Comparison of ENCODE assay signal across 8 mouse cellular contexts in the genomic region with DNA sequence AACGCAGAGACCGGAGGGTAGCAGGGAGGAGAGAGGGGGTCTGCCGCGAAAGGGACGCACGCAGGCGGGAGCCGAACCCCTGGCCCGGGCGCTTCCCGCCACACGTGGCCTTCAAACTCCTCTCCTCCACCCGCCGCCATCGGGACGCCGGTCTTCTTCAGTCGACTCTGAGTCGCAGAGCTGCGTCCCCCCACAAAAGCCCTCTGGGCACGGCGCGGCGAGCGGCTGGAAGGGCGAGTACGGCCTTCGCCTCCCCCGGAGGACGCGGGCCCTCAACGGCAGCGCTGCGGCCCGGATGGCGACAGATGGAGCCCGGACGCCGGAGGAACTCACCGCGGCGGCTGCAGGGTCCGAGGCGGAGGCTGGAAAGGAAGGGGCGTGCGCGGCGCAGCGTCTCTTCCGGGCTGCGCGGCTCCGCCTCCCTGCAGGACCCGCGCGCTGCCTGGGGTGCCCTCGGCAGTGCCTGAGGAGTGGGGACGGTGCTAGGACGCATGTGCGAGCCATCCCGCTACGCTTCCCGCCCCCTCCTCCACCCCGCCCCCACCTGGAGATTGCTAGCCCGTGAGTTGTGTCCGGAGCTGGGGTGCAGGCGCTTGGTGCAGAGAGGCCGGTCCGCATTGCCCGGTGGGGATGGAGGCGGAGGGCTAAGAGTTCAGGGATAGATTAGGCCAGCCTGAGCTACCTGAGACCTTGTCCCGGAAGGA. TPM values are rescaled to one million over a fixed set of nuclear protein-coding genes. Genes with fewer than 3 reads are reported as not detected.
DNase-seq lines count a peak whose midpoint lies in the region; ATAC-seq and TF ChIP-seq lines count a peak whose summit lies in the region.

TSS of gene RPS10-NUDT3 (minus strand) at position 352 of the 704 bp plus-strand sequence.

- H3K4me2 ChIP-seq in forebrain, embryonic 13.5 days, result peak within 1 kb of the TSS; percentile 97
- peak within 1 kb of the TSS; percentile 88 for H3K4me2 ChIP-seq in lung, embryonic 14.5 days

- peak within 1 kb of the TSS; percentile 97 to 98 for H3K4me3 ChIP-seq in ES-E14 (ENCODE audit: insufficient read depth in 1 of 2, low read depth in 1 of 2, low read length in 2 of 2, poor library complexity in 1 of 2, severe bottlenecking in 1 of 2)
- peak within 1 kb of the TSS; percentile 96 for H3K4me3 ChIP-seq in forebrain, embryonic 13.5 days
- H3K4me3 ChIP-seq in layer of hippocampus, adult 2 months, result peak within 1 kb of the TSS; percentile 95
- peak within 1 kb of the TSS; percentile 99 for H3K4me3 ChIP-seq in lung, embryonic 14.5 days (ENCODE audit: low read depth, low read length)

- H3K27me3 ChIP-seq in forebrain, embryonic 13.5 days, result no peaks in the 10 kb centered on the region
- H3K27me3 ChIP-seq in lung, embryonic 14.5 days (ENCODE audit: insufficient read depth, low read length), result no peaks in the 10 kb centered on the region

- peaks cover 48% of the 10 kb centered on the region for H3K36me3 ChIP-seq in ES-E14 (ENCODE audit: control insufficient read depth, insufficient read depth, low read length, poor library complexity, severe bottlenecking)
- peaks cover 41% of the 10 kb centered on the region for H3K36me3 ChIP-seq in forebrain, embryonic 13.5 days (ENCODE audit: poor library complexity, severe bottlenecking)
- H3K36me3 ChIP-seq in lung, embryonic 14.5 days (ENCODE audit: insufficient read depth), result peaks cover 43% of the 10 kb centered on the region

- under 1% methylated on average over 52 of the region's 72 CpGs for WGBS in forebrain, embryonic 13.5 days
- 0% methylated on average over 71 of the region's 72 CpGs for WGBS in lung, embryonic 14.5 days

- no peaks in the 10 kb centered on the region for H3K9me3 ChIP-seq in ES-E14 (ENCODE audit: control insufficient read depth, insufficient read depth, low read depth, low read length)
- no peaks in the 10 kb centered on the region for H3K9me3 ChIP-seq in forebrain, embryonic 13.5 days (replicated peaks)
- no peaks in the 10 kb centered on the region for H3K9me3 ChIP-seq in lung, embryonic 14.5 days (ENCODE audit: low read depth, low read length)

- ATAC-seq in cerebellum, adult (ENCODE audit: insufficient number of reproducible peaks, low FRiP score, low TSS enrichment), result peak; percentile 78
- ATAC-seq in forebrain, embryonic 13.5 days, result peak; percentile 98
- peak; percentile 98 for ATAC-seq in lung, embryonic 14.5 days (ENCODE audit: insufficient read depth)
- peak; percentile 90 for ATAC-seq in neutrophil, adult 5-6 weeks (ENCODE audit: extremely low read depth, insufficient number of reproducible peaks, low FRiP score, poor library complexity, severe bottlenecking)

- peaks cover 0 to 13% of the 10 kb centered on the region in 2 experiments; a peak in 3 of 4 replicates for H3K4me1 ChIP-seq in ES-E14 (ENCODE audit: control insufficient read depth in 2 of 2, insufficient read depth in 2 of 2, low read length in 2 of 2, poor library complexity in 1 of 2)
- peaks cover 43% of the 10 kb centered on the region for H3K4me1 ChIP-seq in forebrain, embryonic 13.5 days
- H3K4me1 ChIP-seq in lung, embryonic 14.5 days (ENCODE audit: insufficient read depth), result peaks cover 13% of the 10 kb centered on the region

- intact Hi-C loops in heart, postnatal 14 days (cut with DNase I), result loop anchor here (10.0 kb wide), 1 partner anchor 430 kb away; the partner anchor contains the start of gene Lemd2

- in situ Hi-C loops in ES-E14 (cut with MboI; ENCODE audit: low sequenced_read_pairs in 2 of 2, unreplicated experiment in 2 of 2), result no loop called here

- H3K9ac ChIP-seq in ES-E14 (ENCODE audit: insufficient read depth, low read depth, low read length, poor library complexity, severe bottlenecking), result peak within 1 kb of the TSS; percentile 94
- peak within 1 kb of the TSS; percentile 98 for H3K9ac ChIP-seq in forebrain, embryonic 13.5 days
- H3K9ac ChIP-seq in lung, embryonic 14.5 days, result peak within 1 kb of the TSS; percentile 98

- TF ChIP-seq CTCF in layer of hippocampus, adult 2 months (conservative IDR thresholded peaks at IDR 0.05), result peak; percentile 36; the same call in 1 of the 2 replicates
- TF ChIP-seq CTCF in lung, embryonic 14.5 days (IDR thresholded peaks at IDR 0.05; ENCODE audit: low read depth), result no peak

- H3K27ac ChIP-seq in ES-E14 (ENCODE audit: insufficient read depth, low read depth, low read length, poor library complexity, severe bottlenecking), result peak within 1 kb of the TSS; percentile 95
- peak within 1 kb of the TSS; percentile 91 for H3K27ac ChIP-seq in forebrain, embryonic 13.5 days
- H3K27ac ChIP-seq in layer of hippocampus, adult 2 months, result peak within 1 kb of the TSS; percentile 90
- peak within 1 kb of the TSS; percentile 91 for H3K27ac ChIP-seq in lung, embryonic 14.5 days (ENCODE audit: low read depth)

- DNase-seq in ES-E14 (ENCODE audit: low read depth, low spot score), result no peak
- peak; percentile 91 to 92 for DNase-seq in heart, postnatal 14 days
- peak; percentile 86 to 87 for DNase-seq in layer of hippocampus, adult 2 months (ENCODE audit: low spot score in 2 of 2)
- DNase-seq in lung, embryonic 14.5 days, result peak; percentile 97
- DNase-seq in testis, postnatal 14 days (ENCODE audit: low spot score), result peak; percentile 91

TF ChIP-seq in ES-E14, 5 proteins besides CTCF, POLR2A, EP300 and RAD21:
- TF ChIP-seq ZC3H11A (IDR thresholded peaks at IDR 0.05; ENCODE audit: borderline replicate concordance, low read depth, low read length) (no peak), HCFC1 (IDR thresholded peaks at IDR 0.05; ENCODE audit: borderline replicate concordance, insufficient read depth, low read length) (no peak), MAFK (IDR thresholded peaks at IDR 0.05; ENCODE audit: insufficient read depth, low read depth, low read length) (0 out of 2 replicates have a peak, but pooled peaks have one; percentile 18)

RNA-seq across cellular contexts. Expression of gene RPS10-NUDT3, which starts in this region (rescaled TPM):
- not detected in 2 replicates for total RNA-seq in ES-E14 (2012; rRNA removed)
- polyA plus RNA-seq in forebrain, embryonic 13.5 days (2015; fragmentation: Nextera tagmentation; extraction: Ambion mirVana), result not detected in 2 replicates
- total RNA-seq in heart, postnatal 14 days (2021), result not detected
- not detected for total RNA-seq in layer of hippocampus, adult 2 months (2021)
- polyA plus RNA-seq in lung, embryonic 14.5 days (2014; fragmentation: Nextera tagmentation; extraction: Ambion mirVana), result not detected in 2 replicates
- 39.0 TPM in 1 of 2 replicates, not detected in the other for total RNA-seq in neutrophil, adult 5-6 weeks (2017)

Comparison
In these comparisons a context has a peak if more than half of its experiments do, and no peak if none do; other contexts are left out.
1. Peak in ATAC-seq, H3K4me3 ChIP-seq, H3K27ac ChIP-seq, H3K9ac ChIP-seq and H3K4me2 ChIP-seq in forebrain, embryonic 13.5 days; RNA of the gene not detected or under 1 TPM.
2. Peak in DNase-seq in heart, postnatal 14 days; RNA of the gene not detected or under 1 TPM.
3. Peak in DNase-seq, H3K4me3 ChIP-seq and H3K27ac ChIP-seq in layer of hippocampus, adult 2 months; RNA of the gene not detected or under 1 TPM.
4. Peak in DNase-seq, ATAC-seq, H3K4me3 ChIP-seq, H3K27ac ChIP-seq, H3K9ac ChIP-seq and H3K4me2 ChIP-seq in lung, embryonic 14.5 days; RNA of the gene not detected or under 1 TPM.